Mouse (Mus musculus) kidney, embryonic 14.5 days (tissue): Measurements from ENCODE around the gene Mum1. TPM values are rescaled to one million over a fixed set of nuclear protein-coding genes. Genes with fewer than 3 reads are reported as not detected.
"Not testable (repeated sequence)": the region's sequence is repeated elsewhere in the genome, so short reads cannot be mapped to it uniquely, and the experiment has no call there.

ENCODE experiments used
- ATAC-seq: fragments of 200-750 bp; cut with Nextera tagmentation; 2 replicates; pipeline ENCODE4 v1.8.0; 2017; ENCODE audit warnings: moderate number of reproducible peaks, mild to moderate bottlenecking, moderate TSS enrichment, moderate library complexity; ENCODE audit not compliant: low FRiP score, low TSS enrichment
- H3K27ac ChIP-seq: fragments of 300-500 bp; sonication (generic); 2 replicates; pipeline ENCODE4 v1.5.1; 2014; ENCODE audit warnings: low read depth, mild to moderate bottlenecking, low read length, moderate library complexity, mixed read lengths
- H3K27me3 ChIP-seq: fragments of 300-500 bp; sonication (generic); 2 replicates; pipeline ENCODE4 v1.6.1; 2014; ENCODE audit warnings: mild to moderate bottlenecking, low read length; ENCODE audit not compliant: control insufficient read depth, insufficient read depth
- H3K36me3 ChIP-seq: fragments of 300-500 bp; sonication (generic); 2 replicates; pipeline ENCODE4 v1.6.1; 2014; ENCODE audit warnings: low read length, mixed read lengths; ENCODE audit not compliant: control insufficient read depth, insufficient read depth
- H3K4me1 ChIP-seq: fragments of 300-500 bp; sonication (generic); 2 replicates; pipeline ENCODE4 v1.6.1; 2014; ENCODE audit warnings: low read length, mixed read lengths; ENCODE audit not compliant: control insufficient read depth, insufficient read depth
- H3K4me2 ChIP-seq: fragments of 300-500 bp; sonication (generic); replicated peaks from 2 replicates; pipeline ENCODE4 v1.6.1; 2014; ENCODE audit warnings: low read depth, mild to moderate bottlenecking, low read length
- H3K4me3 ChIP-seq: fragments of 300-500 bp; sonication (generic); 2 replicates; pipeline ENCODE4 v1.5.1; 2014; ENCODE audit warnings: mild to moderate bottlenecking, low read length
- H3K9ac ChIP-seq: fragments of 300-500 bp; sonication (generic); 2 replicates; pipeline ENCODE4 v1.6.1; 2014; ENCODE audit warnings: low read depth, mild to moderate bottlenecking, low read length, moderate library complexity
- H3K9me3 ChIP-seq: fragments of 300-500 bp; sonication (generic); 2 replicates; pipeline ENCODE4 v1.6.1; 2016; ENCODE audit warnings: low read length; ENCODE audit not compliant: control insufficient read depth
- WGBS: fragments of 180-500 bp; shearing (Covaris S2); extraction: QIAGEN DNeasy Blood & Tissue Kit; methylation state at CpG from one replicate; pipeline ENCODE4 v1.1.7; 2014; 5-methylcytosine and 5-hydroxymethylcytosine counted together
- polyA plus RNA-seq: library from polyadenylated mRNA; unstranded; fragments of >200 nt; fragmentation: Nextera tagmentation; extraction: Ambion mirVana; gene quantifications from 2 replicates; pipeline ENCODE4 v1.2.1, GENCODE M21; 2014

The Mum1 gene
- polyA plus RNA-seq, 1 experiment from 2014 or later, result 65.1 TPM

- ATAC-seq, H3K27me3 ChIP-seq, H3K4me2 ChIP-seq, H3K9me3 ChIP-seq, H3K4me3 ChIP-seq, H3K9ac ChIP-seq, H3K27ac ChIP-seq, H3K36me3 ChIP-seq: not testable (repeated sequence)
- 83% methylated on average over 2 of the region's 2 CpGs for WGBS
- peaks cover 12% of the 10 kb centered on the region for H3K4me1 ChIP-seq
Observed at GRCm38 (mm10) chr10:80223137-80223536, 3.1 kb upstream of the Mum1 start.

- Histone ChIP-seq H3K9me3 (no peaks in the 10 kb centered on the region), H3K4me3 (peak overlapping the region; percentile 80; the same call in 1 of the 2 replicates), H3K4me1 (peaks cover 30% of the 10 kb centered on the region), H3K4me2 (peak overlapping the region; percentile 32), H3K9ac (peak overlapping the region; percentile 50; the same call in 1 of the 2 replicates), H3K27ac (peak overlapping the region; percentile 73), H3K36me3 (peaks cover 24% of the 10 kb centered on the region), H3K27me3 (no peaks in the 10 kb centered on the region)
- under 1% methylated on average over 14 of the region's 14 CpGs for WGBS
- no peak; the same call in 1 of the 2 replicates for ATAC-seq
Observed at GRCm38 (mm10) chr10:80226071-80226415, 191 bp upstream of the Mum1 start.

GRCm38 (mm10) chr10:80227166-80227539, 919 bp downstream of the Mum1 start:
- no peak for ATAC-seq
- Histone ChIP-seq H3K9me3 (no peaks in the 10 kb centered on the region), H3K4me3 (peak overlapping the region; percentile 80), H3K9ac (peak overlapping the region; percentile 94), H3K36me3 (peaks cover 33% of the 10 kb centered on the region), H3K4me1 (peaks cover 30% of the 10 kb centered on the region), H3K27me3 (no peaks in the 10 kb centered on the region), H3K4me2 (peak overlapping the region; percentile 77), H3K27ac (peak overlapping the region; percentile 93)
- 2% methylated on average over 10 of the region's 10 CpGs for WGBS

- Histone ChIP-seq H3K9me3 (no peaks in the 10 kb centered on the region), H3K4me2 (peak overlapping the region; percentile 77), H3K36me3 (peaks cover 42% of the 10 kb centered on the region), H3K9ac (peak overlapping the region; percentile 94), H3K4me1 (peaks cover 32% of the 10 kb centered on the region), H3K4me3 (peak overlapping the region; percentile 80), H3K27ac (peak overlapping the region; percentile 93; the same call in 1 of the 2 replicates), H3K27me3 (no peaks in the 10 kb centered on the region)
- ATAC-seq, result no peak
- 49% methylated on average over 15 of the region's 15 CpGs for WGBS
Observed at GRCm38 (mm10) chr10:80227877-80228775, 1.9 kb downstream of the Mum1 start.

GRCm38 (mm10) chr10:80236145-80236825, 10.1 kb downstream of the Mum1 start:
- H3K4me3 ChIP-seq, result no peak overlapping the region
- no peaks in the 10 kb centered on the region for H3K27me3 ChIP-seq
- H3K9ac ChIP-seq, result no peak overlapping the region
- peaks cover 98% of the 10 kb centered on the region for H3K36me3 ChIP-seq
- H3K27ac ChIP-seq, result no peak overlapping the region
- no peak for ATAC-seq
- H3K4me2 ChIP-seq, result no peak overlapping the region
- no peaks in the 10 kb centered on the region for H3K9me3 ChIP-seq
- H3K4me1 ChIP-seq, result peaks cover 4% of the 10 kb centered on the region; the same call in 1 of the 2 replicates
- WGBS, result 95% methylated on average over 13 of the region's 13 CpGs

GRCm38 (mm10) chr10:80237020-80237419, 10.8 kb downstream of the Mum1 start:
- no peak overlapping the region for H3K4me3 ChIP-seq
- no peak overlapping the region for H3K27ac ChIP-seq
- H3K4me2 ChIP-seq, result no peak overlapping the region
- no peak overlapping the region for H3K9ac ChIP-seq
- ATAC-seq, result no peak
- H3K27me3 ChIP-seq, result no peaks in the 10 kb centered on the region
- no peaks in the 10 kb centered on the region for H3K9me3 ChIP-seq
- WGBS, result 94% methylated on average over 4 of the region's 4 CpGs
- H3K36me3 ChIP-seq, result peaks cover 98% of the 10 kb centered on the region
- H3K4me1 ChIP-seq, result peaks cover 4% of the 10 kb centered on the region; the same call in 1 of the 2 replicates

- Histone ChIP-seq H3K4me1 (no peaks in the 10 kb centered on the region), H3K4me2 (no peak overlapping the region), H3K36me3 (peaks cover 98% of the 10 kb centered on the region), H3K9me3 (no peaks in the 10 kb centered on the region), H3K4me3 (no peak overlapping the region), H3K9ac (no peak overlapping the region), H3K27ac (no peak overlapping the region), H3K27me3 (no peaks in the 10 kb centered on the region)
- 87% methylated on average over 3 of the region's 3 CpGs for WGBS
- ATAC-seq, result no peak
Observed at GRCm38 (mm10) chr10:80238306-80238705, 12.1 kb downstream of the Mum1 start.

- H3K36me3 ChIP-seq, result peaks cover 97% of the 10 kb centered on the region
- WGBS, result 87% methylated on average over 6 of the region's 6 CpGs
- H3K4me1 ChIP-seq, result no peaks in the 10 kb centered on the region
- no peak overlapping the region for H3K27ac ChIP-seq
- H3K4me2 ChIP-seq, result no peak overlapping the region
- no peaks in the 10 kb centered on the region for H3K9me3 ChIP-seq
- H3K27me3 ChIP-seq, result no peaks in the 10 kb centered on the region
- no peak for ATAC-seq
- H3K4me3 ChIP-seq, result no peak overlapping the region
- H3K9ac ChIP-seq, result no peak overlapping the region
Observed at GRCm38 (mm10) chr10:80239791-80240190, 13.6 kb downstream of the Mum1 start.

- Histone ChIP-seq H3K4me1 (0 out of 2 replicates have a peak, but pooled peaks cover 3% of the 10 kb centered on the region), H3K4me2 (no peak overlapping the region), H3K27ac (no peak overlapping the region), H3K27me3 (no peaks in the 10 kb centered on the region), H3K36me3 (peaks cover 75% of the 10 kb centered on the region), H3K4me3 (no peak overlapping the region), H3K9me3 (no peaks in the 10 kb centered on the region), H3K9ac (no peak overlapping the region)
- no peak for ATAC-seq
- WGBS, result 79% methylated on average over 9 of the region's 9 CpGs
Observed at GRCm38 (mm10) chr10:80242088-80242487, 15.9 kb downstream of the Mum1 start.
